Mouse (Mus musculus) c-Kit-negative CD71-positive TER-119-positive erythroid progenitor cells, embryonic 14.5 days (primary cell): ENCODE data around the gene Zdhhc14.
A peak's percentile ranks its signal among the peaks of the same experiment; 100 is the strongest.

Experiments used
- DNase-seq: peaks from one replicate; pipeline ENCODE4 v3.0.0-alpha.2; 2013; ENCODE audit warnings: low read depth, low spot score

The Zdhhc14 gene

GRCm38 (mm10) chr17:5491801-5492745 is at the start of gene Zdhhc14:
TSS of gene Zdhhc14 (plus strand) at chr17:5492557.
- peak; percentile 81 for DNase-seq

DNA sequence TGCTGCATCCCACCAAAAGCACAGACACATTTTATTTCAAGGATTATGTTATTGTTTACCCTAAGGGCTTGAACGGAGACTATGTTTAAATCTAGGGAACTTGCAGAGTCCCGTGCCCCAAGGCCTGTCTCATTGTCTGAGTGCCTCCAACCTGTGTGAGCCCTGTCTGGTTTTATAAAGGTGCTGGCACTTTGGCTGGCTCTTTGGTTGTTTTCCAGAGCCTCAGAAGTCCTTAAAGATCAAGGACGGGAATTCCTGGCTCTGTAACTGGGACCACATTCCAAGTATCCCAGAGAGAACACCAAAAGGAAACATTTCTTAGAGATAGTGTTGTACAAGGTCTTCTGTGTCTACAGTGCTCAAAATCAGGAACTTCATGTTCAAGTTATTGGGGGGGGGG is 49.1 kb upstream of the Zdhhc14 start:
- no peak for DNase-seq

DNA sequence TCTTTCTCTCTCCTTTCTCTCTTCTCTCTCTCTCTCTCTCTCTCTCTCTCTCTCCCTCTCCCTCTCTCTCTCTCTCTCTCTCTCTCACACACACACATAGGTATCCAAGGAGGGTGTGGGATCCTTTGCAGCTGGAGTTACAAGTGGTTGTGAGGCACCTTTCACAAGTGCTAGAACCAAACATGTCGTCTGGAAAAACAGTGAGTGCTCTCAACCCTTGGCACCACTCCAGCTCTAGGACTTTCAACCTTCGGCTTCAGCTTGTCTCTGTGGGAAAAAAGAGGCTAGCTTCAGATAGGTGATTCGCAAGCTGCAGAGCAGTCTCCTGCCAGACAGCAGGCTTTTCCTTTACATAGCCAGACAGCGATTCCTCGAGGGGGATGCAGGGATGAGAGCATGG is 48.6 kb upstream of the Zdhhc14 start:
- no peak for DNase-seq

DNA sequence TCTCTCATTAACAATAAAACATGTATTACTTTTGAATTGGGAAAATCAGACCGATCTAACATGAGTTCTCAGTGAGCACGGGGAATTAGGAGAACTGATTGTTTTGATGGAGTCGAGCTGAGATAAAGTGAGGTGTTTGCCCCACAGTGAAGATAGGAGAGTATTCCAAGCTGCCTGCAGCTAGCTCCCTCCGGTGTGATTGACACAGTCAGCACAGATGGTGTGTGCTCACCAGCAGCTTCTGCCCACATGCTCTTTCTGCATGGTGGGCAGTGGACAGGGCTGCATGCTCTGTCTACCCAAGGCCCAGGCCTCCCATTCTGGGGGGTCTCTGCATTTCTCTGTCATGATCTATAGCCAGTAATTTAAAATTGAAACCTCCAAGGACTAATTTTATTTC is 38.7 kb upstream of the Zdhhc14 start:
- no peak for DNase-seq

DNA sequence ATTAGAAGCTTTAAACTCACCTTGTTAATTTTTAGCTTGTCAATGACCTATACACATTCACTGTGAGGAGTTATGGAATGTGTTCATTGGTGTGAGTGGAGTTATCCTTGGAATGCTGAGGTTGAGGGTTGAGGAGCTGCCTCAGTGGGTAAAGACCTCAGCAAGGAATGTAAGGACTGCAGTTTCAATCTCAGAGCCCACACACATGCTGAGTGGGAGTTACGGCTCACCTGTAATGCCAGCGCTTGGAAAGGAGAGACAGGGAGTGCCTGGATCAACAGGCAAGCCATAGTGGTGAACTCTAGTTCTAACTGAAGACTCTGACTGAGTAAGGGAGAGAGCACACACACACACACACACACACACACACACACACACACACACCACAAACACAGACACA is 28.4 kb upstream of the Zdhhc14 start:
- DNase-seq, result no peak

GRCm38 (mm10) chr17:5466736-5467135 is 25.6 kb upstream of the Zdhhc14 start:
- DNase-seq, result no peak

DNA sequence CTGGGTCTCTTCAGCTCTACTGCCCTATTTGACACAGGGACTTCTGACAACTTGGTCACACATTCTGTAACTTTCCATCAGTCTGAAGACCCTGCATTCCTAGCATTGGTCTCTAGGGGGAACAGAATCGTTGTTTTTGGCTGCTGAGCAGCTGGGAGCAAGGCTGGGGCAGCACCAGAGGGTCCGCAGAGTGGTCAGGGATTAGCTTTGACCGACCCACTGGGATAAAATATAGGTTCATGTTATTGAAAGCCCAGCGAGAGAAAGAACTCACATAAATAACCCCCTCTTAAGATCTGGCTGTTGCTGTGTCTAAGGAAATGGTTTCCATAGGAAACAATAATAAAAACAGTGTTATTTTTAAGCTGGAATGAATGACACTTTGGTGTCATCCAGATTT is 25.2 kb upstream of the Zdhhc14 start:
- no peak for DNase-seq

- DNase-seq, result no peak
Measured at GRCm38 (mm10) chr17:5472268-5472667, 20.1 kb upstream of the Zdhhc14 start.

- no peak for DNase-seq
Measured at GRCm38 (mm10) chr17:5475960-5476725, 16.2 kb upstream of the Zdhhc14 start.

DNA sequence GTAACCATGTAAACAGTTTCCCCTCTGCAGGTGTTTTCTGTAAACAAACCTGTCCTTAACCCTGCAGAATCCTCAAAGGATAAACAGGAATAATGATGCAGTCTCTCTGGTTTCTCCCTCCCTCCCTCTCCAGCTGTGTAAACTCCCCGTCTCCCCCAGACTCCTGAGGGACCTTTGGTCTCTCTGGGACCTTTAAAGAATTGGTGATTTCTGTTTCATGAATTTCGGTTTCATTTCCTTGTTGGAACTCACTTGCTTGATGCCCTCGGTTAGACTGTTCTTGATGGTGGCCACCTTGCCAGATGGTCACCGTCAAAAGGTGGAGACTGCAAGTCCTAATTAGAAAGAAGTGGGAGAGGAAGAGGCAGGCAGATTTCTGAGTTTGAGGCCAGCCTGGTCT is 8.9 kb upstream of the Zdhhc14 start:
- DNase-seq, result no peak

DNA sequence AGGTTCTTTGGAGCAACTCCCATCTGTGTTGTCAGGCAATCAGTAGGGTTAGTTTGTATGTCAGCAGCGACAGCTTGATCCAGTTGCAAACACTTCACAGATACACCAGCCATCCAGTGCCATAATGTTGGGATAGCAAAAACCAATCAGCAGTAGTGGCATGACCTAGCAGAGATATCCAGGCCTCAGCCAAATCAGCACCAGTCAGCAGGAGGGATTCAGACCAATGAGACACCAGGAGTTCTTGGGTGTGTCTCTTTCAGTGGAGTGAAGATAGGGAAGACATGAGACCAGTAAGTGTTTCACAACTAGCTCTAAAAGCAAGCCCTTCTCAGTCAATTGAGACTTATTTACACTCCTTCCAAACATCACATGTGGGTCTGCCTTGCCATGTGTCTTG is 7.7 kb upstream of the Zdhhc14 start:
- DNase-seq, result no peak

GRCm38 (mm10) chr17:5488156-5488555 is 4.2 kb upstream of the Zdhhc14 start:
- no peak for DNase-seq

DNA sequence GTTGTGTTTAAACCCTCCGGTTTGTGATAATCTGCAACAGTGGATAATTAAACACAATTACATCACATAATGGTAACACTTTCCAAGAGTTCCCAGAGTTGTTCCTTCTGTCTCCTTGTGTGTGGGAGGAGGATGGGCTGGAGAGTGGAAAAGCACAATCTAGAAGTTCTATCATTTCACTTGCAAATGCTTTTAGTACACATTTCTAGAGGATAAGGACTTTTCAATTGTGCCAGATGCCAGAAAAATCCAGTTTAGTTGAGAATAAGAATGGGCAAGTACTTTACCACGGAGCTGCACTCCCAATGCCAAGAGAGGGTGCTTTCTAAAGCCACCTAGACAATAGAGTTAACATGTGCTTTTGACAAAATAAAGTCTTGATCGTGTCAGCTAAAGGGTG is 2.0 kb upstream of the Zdhhc14 start:
- DNase-seq, result no peak

- peak; percentile 84 for DNase-seq
Measured at GRCm38 (mm10) chr17:5491031-5491800, 1.1 kb upstream of the Zdhhc14 start.

DNA sequence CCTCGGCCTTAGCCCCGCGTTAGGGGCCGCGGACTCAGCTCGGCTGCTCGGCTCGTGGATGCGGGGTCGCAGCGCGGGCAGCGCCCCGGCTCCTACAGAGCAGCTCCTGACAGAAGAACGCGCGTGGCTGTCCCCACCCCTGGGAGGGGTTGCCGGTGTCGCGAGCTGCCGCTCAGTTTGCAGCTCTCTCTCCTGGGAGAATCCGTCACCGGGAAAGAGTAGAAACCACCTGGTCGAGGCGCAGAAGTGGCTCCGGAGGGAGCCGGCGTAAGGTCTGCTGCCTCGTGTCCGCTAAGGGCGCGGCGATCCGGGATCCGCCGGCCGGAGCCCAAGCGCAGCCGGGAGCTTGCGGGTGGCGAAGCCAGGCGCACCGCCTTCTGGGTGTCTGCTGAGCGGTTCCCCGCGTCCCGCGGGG is 396 bp downstream of the Zdhhc14 start:
- DNase-seq, result no peak

DNA sequence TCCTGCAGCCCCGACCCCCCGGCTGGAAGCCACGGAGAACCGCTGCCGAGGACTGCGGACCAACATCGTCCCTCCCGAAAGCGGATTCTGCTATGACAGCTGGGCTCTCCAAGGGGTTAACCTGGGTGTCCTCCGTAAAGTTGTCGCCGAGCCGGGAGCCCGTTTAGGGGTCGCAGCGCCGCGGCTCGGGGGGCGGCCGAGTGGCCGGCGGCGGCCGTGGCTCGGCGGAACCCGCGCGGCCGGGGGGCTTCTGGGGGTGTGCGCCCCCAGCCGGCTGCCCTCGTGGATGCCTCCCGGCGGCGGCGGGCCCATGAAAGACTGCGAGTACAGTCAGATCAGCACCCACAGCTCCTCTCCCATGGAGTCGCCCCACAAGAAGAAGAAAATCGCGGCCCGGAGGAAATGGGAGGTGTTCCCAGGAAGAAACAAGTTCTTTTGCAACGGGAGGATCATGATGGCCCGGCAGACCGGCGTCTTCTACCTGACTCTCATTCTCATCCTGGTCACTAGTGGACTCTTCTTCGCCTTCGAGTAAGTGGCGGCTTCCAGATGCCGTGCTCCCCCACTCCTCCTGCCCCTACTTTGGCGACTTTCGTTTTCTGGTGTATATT is 909 bp downstream of the Zdhhc14 start:
- DNase-seq, result no peak

DNA sequence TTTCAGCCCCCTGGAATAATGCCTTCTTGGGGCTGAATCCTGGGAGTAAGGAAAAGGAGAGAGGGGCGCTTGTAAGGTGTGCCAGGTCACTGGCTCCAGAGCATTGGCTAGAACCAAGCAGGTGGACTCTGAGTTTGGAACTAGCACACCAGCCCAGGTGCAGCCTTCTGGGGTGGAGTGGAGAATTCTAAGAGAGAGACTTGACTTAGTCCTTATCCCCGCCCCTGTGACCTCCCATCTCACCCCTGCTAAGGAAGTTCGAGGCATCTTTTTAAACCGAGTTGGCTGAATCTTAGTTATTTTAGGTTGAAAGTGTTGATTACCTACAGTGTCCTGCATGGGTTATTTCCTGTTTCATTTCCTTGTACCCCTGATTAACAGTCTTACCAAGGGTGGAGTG is 1.5 kb downstream of the Zdhhc14 start:
- DNase-seq, result no peak

DNA sequence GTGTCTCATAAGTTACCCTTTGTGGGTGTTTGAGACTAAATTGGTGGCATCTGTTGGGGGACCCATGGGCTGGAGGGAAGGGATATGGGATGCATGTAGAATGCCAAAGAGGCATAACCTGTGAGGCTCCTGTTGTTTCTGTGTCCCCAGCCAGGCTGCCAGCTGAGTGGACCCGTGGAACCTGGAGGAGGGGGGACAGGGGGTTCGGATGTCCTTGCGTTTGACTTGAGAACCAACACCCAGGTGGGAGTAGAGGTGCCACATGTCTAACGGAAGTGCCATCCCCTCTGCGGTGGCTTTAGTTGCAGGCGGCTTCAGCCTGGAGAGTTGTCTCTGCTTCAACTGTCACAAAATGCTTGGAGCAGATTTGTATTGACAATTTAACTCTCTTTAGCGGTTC is 2.5 kb downstream of the Zdhhc14 start:
- DNase-seq, result no peak

GRCm38 (mm10) chr17:5497695-5498094 is 5.3 kb downstream of the Zdhhc14 start:
- DNase-seq, result no peak

GRCm38 (mm10) chr17:5498996-5499395 is 6.6 kb downstream of the Zdhhc14 start:
- no peak for DNase-seq

DNA sequence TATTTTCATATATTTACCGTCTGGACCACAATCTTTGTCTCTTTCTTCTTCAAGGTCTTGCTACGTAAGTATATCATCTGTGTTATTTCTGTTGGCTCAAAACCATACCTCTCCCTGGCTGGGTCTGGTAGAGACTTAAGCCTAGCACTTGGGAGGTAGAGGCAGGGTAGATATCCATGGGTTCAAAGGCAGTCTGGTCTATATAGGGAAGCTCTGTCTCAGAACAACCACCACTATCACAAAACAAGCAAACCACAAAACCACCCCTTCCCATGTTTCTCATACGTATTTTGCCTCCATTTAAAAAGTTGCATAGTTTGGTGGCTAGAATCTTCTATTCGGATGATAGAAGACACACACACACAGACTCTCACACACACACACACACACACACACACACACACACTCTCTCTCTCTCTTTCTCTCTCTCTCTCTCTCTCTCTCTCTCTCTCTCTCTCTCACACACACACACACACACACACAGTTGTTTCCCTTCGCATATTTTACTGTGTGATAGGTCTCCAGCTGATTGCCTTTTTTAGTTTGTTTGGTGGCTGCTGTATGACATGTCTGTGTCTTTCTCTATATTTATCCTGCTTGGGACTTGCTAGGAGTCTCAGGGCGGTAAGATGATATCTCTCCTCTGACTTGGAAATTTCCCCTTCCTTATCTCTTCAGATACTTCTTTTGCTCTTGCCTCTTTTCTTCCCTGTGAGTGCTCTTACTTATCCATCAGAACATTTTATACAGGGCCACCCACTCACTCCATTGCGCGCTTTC is 11.8 kb downstream of the Zdhhc14 start:
- no peak for DNase-seq
